Mouse (Mus musculus) limb, embryonic 11.5 days (tissue): ENCODE results near the gene Smtn. TPM values are rescaled to one million over a fixed set of nuclear protein-coding genes. Genes with fewer than 3 reads are reported as not detected.

Experiments
- ATAC-seq: fragments of 200-750 bp; cut with Nextera tagmentation; 2 replicates; pipeline ENCODE4 v1.8.0; 2017; ENCODE audit warnings: low read depth; ENCODE audit not compliant: insufficient number of reproducible peaks, low FRiP score, low TSS enrichment
- DNase-seq: peaks from one replicate; pipeline ENCODE4 v3.0.0-alpha.2; 2015; ENCODE audit warnings: low spot score
- H3K27ac ChIP-seq: fragments of 300-500 bp; sonication (generic); replicated peaks from 2 replicates; pipeline ENCODE4 v1.5.1; 2014; ENCODE audit warnings: low read depth, mild to moderate bottlenecking, low read length
- H3K27me3 ChIP-seq: fragments of 300-500 bp; sonication (generic); 2 replicates; pipeline ENCODE4 v1.6.1; 2014; ENCODE audit warnings: mild to moderate bottlenecking, low read length, mixed read lengths; ENCODE audit not compliant: control insufficient read depth, insufficient read depth
- H3K36me3 ChIP-seq: fragments of 300-500 bp; sonication (generic); 2 replicates; pipeline ENCODE4 v1.6.1; 2014; ENCODE audit warnings: mild to moderate bottlenecking, low read length, moderate library complexity, mixed read lengths; ENCODE audit not compliant: control insufficient read depth, insufficient read depth
- H3K4me1 ChIP-seq: fragments of 300-500 bp; sonication (generic); 2 replicates; pipeline ENCODE4 v1.6.1; 2014; ENCODE audit warnings: low read length, mixed read lengths; ENCODE audit not compliant: control insufficient read depth, insufficient read depth
- H3K4me2 ChIP-seq: fragments of 300-500 bp; sonication (generic); 2 replicates; pipeline ENCODE4 v1.6.1; 2014; ENCODE audit warnings: low read depth, mild to moderate bottlenecking, moderate library complexity; ENCODE audit not compliant: severe bottlenecking
- H3K4me3 ChIP-seq: fragments of 300-500 bp; sonication (generic); 2 replicates; pipeline ENCODE4 v1.5.1; 2014; ENCODE audit warnings: low read depth, low read length
- H3K9ac ChIP-seq: fragments of 300-500 bp; sonication (generic); 2 replicates; pipeline ENCODE4 v1.6.1; 2014; ENCODE audit warnings: mild to moderate bottlenecking, low read length
- H3K9me3 ChIP-seq: fragments of 300-500 bp; sonication (generic); 2 replicates; pipeline ENCODE4 v1.6.1; 2016; ENCODE audit warnings: low read length; ENCODE audit not compliant: control insufficient read depth
- WGBS: fragments of 180-500 bp; shearing (Covaris S2); extraction: QIAGEN DNeasy Blood & Tissue Kit; methylation state at CpG from one replicate; pipeline ENCODE4 v1.1.7; 2014; 5-methylcytosine and 5-hydroxymethylcytosine counted together
- polyA plus RNA-seq: library from polyadenylated mRNA; unstranded; fragments of >200 nt; fragmentation: Nextera tagmentation; extraction: Ambion mirVana; gene quantifications from 2 replicates; pipeline ENCODE4 v1.2.1, GENCODE M21; 2014

Gene Smtn
- polyA plus RNA-seq, 1 experiment from 2014 or later, result 38.8 TPM

DNA sequence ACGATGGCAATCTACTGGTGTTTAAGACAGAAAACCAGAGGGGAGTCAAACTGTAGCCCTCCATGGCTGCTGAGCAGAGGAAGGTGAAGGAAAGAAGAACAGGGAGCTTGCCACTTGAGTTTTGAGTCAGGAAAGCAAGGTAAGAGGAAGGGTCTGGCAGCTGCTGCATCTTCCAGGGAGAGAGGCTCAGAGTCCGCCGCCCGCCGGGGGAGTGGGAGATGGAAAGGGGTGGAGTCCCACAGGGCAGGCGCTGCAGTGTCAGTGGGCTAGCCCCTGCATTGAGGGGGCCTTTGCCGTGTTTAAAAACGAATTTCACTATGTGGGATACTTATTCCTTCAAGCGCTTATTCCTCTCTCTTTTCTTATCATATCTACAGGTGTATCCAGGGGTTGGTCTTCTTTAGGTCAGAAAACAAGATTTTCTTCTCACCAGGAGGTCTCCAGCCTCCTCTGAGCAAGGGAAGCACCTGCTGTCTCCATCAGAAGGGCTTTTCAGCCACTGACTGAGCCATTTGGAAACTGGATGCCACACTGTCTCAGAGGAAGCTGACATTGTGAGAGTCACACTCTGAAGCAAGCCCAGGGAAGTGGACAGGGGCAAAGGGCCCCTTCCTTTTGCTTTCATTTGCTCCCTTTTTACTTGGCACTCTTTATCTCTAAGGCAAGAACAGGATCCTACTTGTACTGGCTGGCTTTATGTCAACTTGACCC lies 5.3 kb upstream of the Smtn start:
- WGBS, result 25% methylated on average over 9 of the region's 9 CpGs
- DNase-seq, result no peak
- no peaks in the 10 kb centered on the region for H3K36me3 ChIP-seq
- H3K9me3 ChIP-seq, result no peaks in the 10 kb centered on the region; the same call in 1 of the 2 replicates
- no peak for ATAC-seq
- H3K9ac ChIP-seq, result no peak overlapping the region
- no peaks in the 10 kb centered on the region for H3K27me3 ChIP-seq
- H3K4me1 ChIP-seq, result no peaks in the 10 kb centered on the region
- no peak overlapping the region for H3K27ac ChIP-seq
- no peak overlapping the region for H3K4me3 ChIP-seq
- no peak overlapping the region for H3K4me2 ChIP-seq

- Histone ChIP-seq H3K27me3 (no peaks in the 10 kb centered on the region), H3K4me3 (no peak overlapping the region), H3K9ac (no peak overlapping the region), H3K36me3 (no peaks in the 10 kb centered on the region), H3K9me3 (no peaks in the 10 kb centered on the region; the same call in 1 of the 2 replicates), H3K27ac (no peak overlapping the region), H3K4me2 (no peak overlapping the region), H3K4me1 (no peaks in the 10 kb centered on the region)
- ATAC-seq (no peak), DNase-seq (no peak)
- 93% methylated on average over 5 of the region's 5 CpGs for WGBS
Observed at GRCm38 (mm10) chr11:3544409-3544808, 4.0 kb upstream of the Smtn start.

GRCm38 (mm10) chr11:3543001-3543400 lies 2.6 kb upstream of the Smtn start:
- no peak overlapping the region for H3K27ac ChIP-seq
- 34% methylated on average over 5 of the region's 5 CpGs for WGBS
- no peak for ATAC-seq

GRCm38 (mm10) chr11:3541932-3542331 lies 1.5 kb upstream of the Smtn start:
- Histone ChIP-seq H3K4me3 (no peak overlapping the region), H3K36me3 (no peaks in the 10 kb centered on the region), H3K9me3 (no peaks in the 10 kb centered on the region; the same call in 1 of the 2 replicates), H3K4me1 (peaks cover 9% of the 10 kb centered on the region), H3K27me3 (no peaks in the 10 kb centered on the region), H3K4me2 (no peak overlapping the region), H3K27ac (no peak overlapping the region), H3K9ac (no peak overlapping the region)
- 82% methylated on average over 3 of the region's 3 CpGs for WGBS
- DNase-seq (no peak), ATAC-seq (no peak)

More at GRCm38 (mm10) chr11:3543001-3543400, 2.6 kb upstream of the Smtn start:
- H3K27me3 ChIP-seq, result no peaks in the 10 kb centered on the region
- H3K4me3 ChIP-seq, result no peak overlapping the region
- H3K4me2 ChIP-seq, result no peak overlapping the region
- H3K36me3 ChIP-seq, result no peaks in the 10 kb centered on the region
- H3K9me3 ChIP-seq, result no peaks in the 10 kb centered on the region; the same call in 1 of the 2 replicates
- no peak overlapping the region for H3K9ac ChIP-seq
- H3K4me1 ChIP-seq, result peaks cover 6% of the 10 kb centered on the region
- no peak for DNase-seq

- ATAC-seq (no peak), DNase-seq (no peak)
- peak overlapping the region; percentile 46 for H3K4me2 ChIP-seq
- peaks cover 17% of the 10 kb centered on the region for H3K4me1 ChIP-seq
- no peak overlapping the region for H3K27ac ChIP-seq
- 88% methylated on average over 4 of the region's 4 CpGs for WGBS
- no peaks in the 10 kb centered on the region for H3K36me3 ChIP-seq
- no peak overlapping the region for H3K9ac ChIP-seq
- no peaks in the 10 kb centered on the region for H3K27me3 ChIP-seq
- H3K9me3 ChIP-seq, result no peaks in the 10 kb centered on the region; the same call in 1 of the 2 replicates
- no peak overlapping the region for H3K4me3 ChIP-seq
Observed at GRCm38 (mm10) chr11:3539826-3540196, 601 bp downstream of the Smtn start.

GRCm38 (mm10) chr11:3539111-3539825 lies 1.1 kb downstream of the Smtn start:
- no peak overlapping the region for H3K27ac ChIP-seq
- peak overlapping the region; percentile 47 for H3K9ac ChIP-seq
- H3K36me3 ChIP-seq, result no peaks in the 10 kb centered on the region
- H3K4me3 ChIP-seq, result peak overlapping the region; percentile 41
- peaks cover 17% of the 10 kb centered on the region for H3K4me1 ChIP-seq
- H3K27me3 ChIP-seq, result no peaks in the 10 kb centered on the region
- peak overlapping the region; percentile 46 for H3K4me2 ChIP-seq
- DNase-seq (peak; percentile 90), ATAC-seq (peak; percentile 89)
- WGBS, result 5% methylated on average over 33 of the region's 33 CpGs
- H3K9me3 ChIP-seq, result no peaks in the 10 kb centered on the region

- no peaks in the 10 kb centered on the region for H3K9me3 ChIP-seq
- H3K27ac ChIP-seq, result no peak overlapping the region
- ATAC-seq (no peak), DNase-seq (no peak)
- H3K9ac ChIP-seq, result peak overlapping the region; percentile 47
- no peaks in the 10 kb centered on the region for H3K36me3 ChIP-seq
- H3K27me3 ChIP-seq, result no peaks in the 10 kb centered on the region
- 76% methylated on average over 4 of the region's 4 CpGs for WGBS
- peak overlapping the region; percentile 46 for H3K4me2 ChIP-seq
- H3K4me1 ChIP-seq, result peaks cover 17% of the 10 kb centered on the region
- peak overlapping the region; percentile 41 for H3K4me3 ChIP-seq
Observed at GRCm38 (mm10) chr11:3538341-3538740, 2.1 kb downstream of the Smtn start.

GRCm38 (mm10) chr11:3537711-3538110 lies 2.7 kb downstream of the Smtn start:
- DNase-seq, result no peak
- WGBS, result 92% methylated on average over 3 of the region's 3 CpGs
- no peak for ATAC-seq
- Histone ChIP-seq H3K4me1 (peaks cover 17% of the 10 kb centered on the region), H3K4me2 (peak overlapping the region; percentile 46; the same call in 1 of the 2 replicates), H3K9ac (no peak overlapping the region; the same call in 1 of the 2 replicates), H3K9me3 (no peaks in the 10 kb centered on the region), H3K27me3 (no peaks in the 10 kb centered on the region), H3K4me3 (peak overlapping the region; percentile 3; the same call in 1 of the 2 replicates), H3K27ac (0 out of 2 replicates have a peak overlapping the region, but pooled peaks have one; percentile 14), H3K36me3 (peaks cover 2% of the 10 kb centered on the region; the same call in 1 of the 2 replicates)
